Mouse (Mus musculus) forebrain, embryonic 16.5 days (tissue): ENCODE measurements at regions not wholly inside any gene's neighbourhood (a gene's known extent, or its start where the extent isn't known, plus 50 kb on each side); places are given as distances from the start of the nearest gene placed in this dataset.

ENCODE experiments used
- ATAC-seq: fragments of 200-750 bp; cut with Nextera tagmentation; 2 replicates; pipeline ENCODE4 v1.8.0; 2017; ENCODE audit warnings: mild to moderate bottlenecking, moderate library complexity
- H3K27ac ChIP-seq: fragments of 300-500 bp; sonication (generic); 2 replicates; pipeline ENCODE4 v1.5.1; 2014; ENCODE audit warnings: low read length, control low read depth
- H3K27me3 ChIP-seq: fragments of 300-500 bp; sonication (generic); replicated peaks from 2 replicates; pipeline ENCODE4 v1.6.1; 2014; ENCODE audit warnings: low read length; ENCODE audit not compliant: control insufficient read depth, insufficient read depth
- H3K36me3 ChIP-seq: fragments of 300-500 bp; sonication (generic); 2 replicates; pipeline ENCODE4 v1.6.1; 2014; ENCODE audit not compliant: control insufficient read depth, insufficient read depth
- H3K4me1 ChIP-seq: fragments of 300-500 bp; sonication (generic); replicated peaks from 2 replicates; pipeline ENCODE4 v1.6.1; 2014; ENCODE audit warnings: low read length; ENCODE audit not compliant: control insufficient read depth, insufficient read depth
- H3K4me2 ChIP-seq: fragments of 300-500 bp; sonication (generic); 2 replicates; pipeline ENCODE4 v1.6.1; 2014; ENCODE audit warnings: mild to moderate bottlenecking, low read length, control low read depth
- H3K4me3 ChIP-seq: fragments of 300-500 bp; sonication (generic); replicated peaks from 2 replicates; pipeline ENCODE4 v1.5.1; 2014; ENCODE audit warnings: mild to moderate bottlenecking, low read length, control low read depth
- H3K9ac ChIP-seq: fragments of 300-500 bp; sonication (generic); replicated peaks from 2 replicates; pipeline ENCODE4 v1.6.1; 2014; ENCODE audit warnings: low read depth, low read length, control low read depth
- H3K9me3 ChIP-seq: fragments of 300-500 bp; sonication (generic); 2 replicates; pipeline ENCODE4 v1.6.1; 2016; ENCODE audit warnings: low read length; ENCODE audit not compliant: control insufficient read depth
- WGBS: fragments of 180-500 bp; shearing (Covaris S2); extraction: QIAGEN DNeasy Blood & Tissue Kit; methylation state at CpG from one replicate; pipeline ENCODE4 v1.1.7; 2014; 5-methylcytosine and 5-hydroxymethylcytosine counted together

- 59% methylated on average over 3 of the region's 3 CpGs for WGBS
- Histone ChIP-seq H3K4me3 (no peak overlapping the region), H3K27ac (no peak overlapping the region), H3K4me1 (0 out of 2 replicates have a peak, but pooled peaks cover 2% of the 10 kb centered on the region), H3K9ac (no peak overlapping the region), H3K9me3 (0 out of 2 replicates have a peak, but pooled peaks cover 2% of the 10 kb centered on the region), H3K27me3 (no peaks in the 10 kb centered on the region), H3K36me3 (no peaks in the 10 kb centered on the region), H3K4me2 (no peak overlapping the region)
- ATAC-seq, result no peak
These were observed 299.7 kb upstream of the Ppp2r3a start for GRCm38 (mm10) chr9:101551256-101551655.

GRCm38 (mm10) chr9:101546213-101546832 is 294.7 kb upstream of the Ppp2r3a start:
- Histone ChIP-seq H3K36me3 (no peaks in the 10 kb centered on the region), H3K9ac (no peak overlapping the region), H3K27ac (no peak overlapping the region), H3K4me1 (0 out of 2 replicates have a peak, but pooled peaks cover 4% of the 10 kb centered on the region), H3K4me2 (no peak overlapping the region; the same call in 1 of the 2 replicates), H3K4me3 (no peak overlapping the region), H3K9me3 (0 out of 2 replicates have a peak, but pooled peaks cover 2% of the 10 kb centered on the region), H3K27me3 (no peaks in the 10 kb centered on the region)
- no peak for ATAC-seq
- WGBS, result 30% methylated on average over 10 of the region's 10 CpGs

GRCm38 (mm10) chr9:101518137-101518536 is 266.5 kb upstream of the Ppp2r3a start:
- Histone ChIP-seq H3K27me3 (no peaks in the 10 kb centered on the region), H3K9me3 (no peaks in the 10 kb centered on the region), H3K27ac (no peak overlapping the region), H3K4me2 (no peak overlapping the region), H3K36me3 (no peaks in the 10 kb centered on the region), H3K4me3 (no peak overlapping the region), H3K4me1 (no peaks in the 10 kb centered on the region), H3K9ac (no peak overlapping the region)
- ATAC-seq, result no peak
- WGBS, result 35% methylated on average over 7 of the region's 7 CpGs

- Histone ChIP-seq H3K4me2 (no peak overlapping the region), H3K9ac (no peak overlapping the region), H3K9me3 (no peaks in the 10 kb centered on the region), H3K4me1 (0 out of 2 replicates have a peak, but pooled peaks cover 2% of the 10 kb centered on the region), H3K4me3 (no peak overlapping the region), H3K36me3 (no peaks in the 10 kb centered on the region), H3K27ac (no peak overlapping the region), H3K27me3 (no peaks in the 10 kb centered on the region)
- ATAC-seq, result no peak
- 69% methylated on average over 3 of the region's 3 CpGs for WGBS
These were observed 259.2 kb upstream of the Ppp2r3a start for GRCm38 (mm10) chr9:101510807-101511206.

- H3K9ac ChIP-seq, result no peak overlapping the region
- ATAC-seq, result peak; percentile 20; the same call in 1 of the 2 replicates
These were observed 257.6 kb upstream of the Ppp2r3a start for GRCm38 (mm10) chr9:101509196-101509595.

DNA sequence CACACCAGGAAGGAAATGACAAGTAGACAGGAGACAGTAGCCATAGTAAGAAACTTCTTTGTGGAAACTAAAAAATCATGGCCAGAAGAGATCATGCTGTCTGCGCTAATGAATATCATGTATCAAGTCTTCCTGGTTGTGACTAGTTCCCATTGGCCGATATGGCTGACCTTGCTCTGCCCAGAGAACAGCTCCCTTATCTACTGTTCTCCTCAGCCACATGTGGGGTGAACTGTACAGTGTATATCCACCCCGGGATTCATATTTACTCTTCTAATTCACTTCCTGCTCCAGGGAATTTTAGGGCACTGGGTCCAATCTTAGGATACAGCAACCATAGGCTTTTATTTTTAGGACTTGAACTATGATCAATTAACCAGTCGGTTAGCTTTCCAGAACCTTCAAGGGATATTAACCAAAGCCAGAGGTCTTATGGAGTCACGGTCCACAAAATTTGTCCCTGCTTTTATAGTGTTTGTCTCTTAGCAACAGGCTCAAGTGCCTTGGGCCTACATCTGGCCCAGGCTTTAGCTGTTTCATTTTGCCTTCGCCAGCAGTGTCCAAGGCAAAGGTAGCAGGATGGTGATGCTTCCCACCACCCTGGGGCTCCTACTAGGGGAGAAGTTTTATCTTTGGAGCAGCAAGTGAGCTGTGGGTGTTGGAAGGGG is 255.6 kb upstream of the Ppp2r3a start:
- H3K9ac ChIP-seq, result no peak overlapping the region
- H3K36me3 ChIP-seq, result no peaks in the 10 kb centered on the region
- H3K4me1 ChIP-seq, result peaks cover 4% of the 10 kb centered on the region
- ATAC-seq, result no peak
- no peaks in the 10 kb centered on the region for H3K9me3 ChIP-seq
- WGBS, result 89% methylated on average over 6 of the region's 6 CpGs
- H3K27me3 ChIP-seq, result no peaks in the 10 kb centered on the region
- H3K27ac ChIP-seq, result no peak overlapping the region
- no peak overlapping the region for H3K4me3 ChIP-seq
- H3K4me2 ChIP-seq, result no peak overlapping the region

More at GRCm38 (mm10) chr9:101509196-101509595, 257.6 kb upstream of the Ppp2r3a start:
- no peaks in the 10 kb centered on the region for H3K36me3 ChIP-seq
- no peak overlapping the region for H3K4me2 ChIP-seq
- H3K9me3 ChIP-seq, result no peaks in the 10 kb centered on the region
- H3K27me3 ChIP-seq, result no peaks in the 10 kb centered on the region
- no peak overlapping the region for H3K4me3 ChIP-seq
- no peak overlapping the region for H3K27ac ChIP-seq
- 44% methylated on average over 9 of the region's 9 CpGs for WGBS
- 0 out of 2 replicates have a peak, but pooled peaks cover 2% of the 10 kb centered on the region for H3K4me1 ChIP-seq

DNA sequence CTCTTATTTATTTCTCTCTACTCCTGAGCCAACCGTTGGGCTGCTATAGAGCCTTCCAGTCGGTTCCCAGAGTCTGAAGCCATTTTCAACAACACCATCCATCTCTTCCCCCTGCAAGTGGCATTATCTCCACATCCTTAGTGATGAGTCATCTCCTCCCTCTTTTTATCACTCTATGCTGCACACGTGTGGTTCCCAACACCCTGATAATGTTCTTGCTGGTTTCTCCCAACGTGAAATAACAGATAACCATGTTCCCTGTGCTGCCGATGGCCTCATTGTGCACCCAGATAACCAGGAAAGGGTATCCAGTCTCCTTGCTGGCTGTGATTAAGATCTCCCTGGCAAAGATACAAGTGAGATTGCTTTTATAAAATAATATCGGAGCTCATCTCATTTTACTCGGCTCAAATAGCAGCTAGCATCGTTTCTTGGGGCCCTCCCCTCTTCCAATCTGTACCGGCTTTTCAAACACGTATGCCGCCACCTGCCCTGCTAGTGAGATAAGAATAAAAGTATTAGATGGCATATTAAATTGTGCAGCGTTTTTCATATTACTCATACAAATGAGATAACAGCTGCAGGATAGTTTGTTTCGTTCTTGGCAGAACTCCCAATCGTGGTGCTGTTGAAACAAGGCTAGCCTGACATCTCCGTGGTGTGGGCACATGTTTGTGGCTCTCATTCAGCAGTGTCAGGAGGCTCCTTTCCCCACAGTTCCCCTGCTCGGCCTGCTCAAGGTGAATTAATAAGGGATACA is 250.3 kb upstream of the Ppp2r3a start:
- H3K27ac ChIP-seq, result peak overlapping the region; percentile 23; the same call in 1 of the 2 replicates
- H3K4me2 ChIP-seq, result no peak overlapping the region
- no peak overlapping the region for H3K9ac ChIP-seq
- WGBS, result 53% methylated on average over 16 of the region's 16 CpGs
- ATAC-seq, result peak; percentile 50; the same call in 1 of the 2 replicates
- H3K4me3 ChIP-seq, result no peak overlapping the region
- no peaks in the 10 kb centered on the region for H3K9me3 ChIP-seq
- no peaks in the 10 kb centered on the region for H3K36me3 ChIP-seq
- H3K27me3 ChIP-seq, result no peaks in the 10 kb centered on the region
- H3K4me1 ChIP-seq, result peaks cover 5% of the 10 kb centered on the region

DNA sequence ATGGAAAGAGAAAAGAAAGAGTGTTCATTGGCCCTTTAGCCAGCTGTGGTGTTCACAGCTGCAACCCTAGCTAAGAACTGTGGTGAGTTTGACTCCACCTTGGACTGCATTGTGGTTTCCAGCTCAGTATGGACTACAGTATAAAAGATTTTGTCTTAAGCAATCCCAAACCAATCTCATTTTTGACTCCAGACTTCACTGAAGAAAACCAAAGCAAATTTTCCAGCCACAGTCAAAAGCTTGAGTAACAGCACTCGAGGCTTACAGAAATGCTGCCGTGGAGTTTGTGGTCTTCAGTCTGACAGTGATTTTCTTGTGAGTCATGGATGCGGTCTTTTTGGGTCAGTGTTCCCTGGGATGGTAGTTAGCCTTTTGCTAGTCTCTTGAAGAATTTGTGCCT is 249.4 kb upstream of the Ppp2r3a start:
- Histone ChIP-seq H3K27ac (no peak overlapping the region), H3K9ac (no peak overlapping the region), H3K27me3 (no peaks in the 10 kb centered on the region), H3K36me3 (no peaks in the 10 kb centered on the region), H3K4me3 (no peak overlapping the region), H3K9me3 (no peaks in the 10 kb centered on the region), H3K4me1 (peaks cover 10% of the 10 kb centered on the region), H3K4me2 (no peak overlapping the region)
- 96% methylated on average over 3 of the region's 3 CpGs for WGBS
- ATAC-seq, result no peak

DNA sequence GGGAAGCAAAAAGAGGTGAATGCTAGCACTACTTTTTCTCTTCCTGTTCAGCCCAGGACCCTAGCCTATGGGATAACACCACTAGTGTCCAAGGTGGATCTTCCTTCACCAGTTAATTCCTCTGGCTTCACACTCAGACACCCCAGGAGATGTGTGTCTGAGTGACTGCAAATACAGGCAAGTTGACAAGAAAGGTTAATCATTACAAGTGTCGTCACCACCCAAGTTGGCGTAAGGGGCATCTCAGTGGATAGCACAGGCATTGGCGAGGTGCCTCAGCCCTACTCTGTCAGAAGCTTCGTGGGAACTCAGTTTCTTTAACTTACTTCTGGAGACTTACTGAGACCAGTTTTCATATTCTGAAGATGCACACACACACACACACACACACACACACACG is 247.1 kb upstream of the Ppp2r3a start:
- no peak for ATAC-seq
- 92% methylated on average over 5 of the region's 5 CpGs for WGBS
- H3K27ac ChIP-seq, result no peak overlapping the region
- no peak overlapping the region for H3K9ac ChIP-seq
- H3K9me3 ChIP-seq, result no peaks in the 10 kb centered on the region
- peaks cover 18% of the 10 kb centered on the region for H3K4me1 ChIP-seq
- no peak overlapping the region for H3K4me3 ChIP-seq
- no peaks in the 10 kb centered on the region for H3K36me3 ChIP-seq
- no peak overlapping the region for H3K4me2 ChIP-seq
- no peaks in the 10 kb centered on the region for H3K27me3 ChIP-seq
